8 mouse cellular contexts compared by ENCODE assay signal in genomic region chr10:80747410-80747809, GRCm38 (mm10). TPM values are rescaled to one million over a fixed set of nuclear protein-coding genes. Genes with fewer than 3 reads are reported as not detected.
DNase-seq lines count a peak whose midpoint lies in the region; ATAC-seq and TF ChIP-seq lines count a peak whose summit lies in the region.

No protein-coding gene starts in this region.

- no peak for ATAC-seq in CD4-positive, CD25-positive, alpha-beta regulatory T cell, adult 4 months
- peak; percentile 31; the same call in 1 of the 2 replicates for ATAC-seq in common myeloid progenitor, adult 5-6 weeks (replicated peaks; ENCODE audit: low read depth, poor library complexity, severe bottlenecking)
- ATAC-seq in granulocyte monocyte progenitor cell, adult 5-6 weeks (replicated peaks; ENCODE audit: poor library complexity, severe bottlenecking): peak; percentile 36
- ATAC-seq in megakaryocyte progenitor cell, adult 5-6 weeks (replicated peaks; ENCODE audit: poor library complexity): peak; percentile 56

- no peak overlapping the region for H3K4me3 ChIP-seq in small intestine, adult 2 months (ENCODE audit: low read depth, low read length)

- peak; percentile 89 for DNase-seq in CD4-positive, CD25-positive, alpha-beta regulatory T cell, adult 2 months (ENCODE audit: low read depth, low spot score)
- DNase-seq in R1 (ENCODE audit: low read depth, low spot score): peak; percentile 79
- peak; percentile 79 to 84 for DNase-seq in layer of hippocampus, postnatal 10 days (ENCODE audit: low spot score in 2 of 2)

- H3K4me1 ChIP-seq in small intestine, adult 2 months (ENCODE audit: control insufficient read depth, insufficient read depth, insufficient read length, low read length): peaks cover 7% of the 10 kb centered on the region; the same call in 1 of the 2 replicates

- TF ChIP-seq CTCF in small intestine, adult 2 months (IDR thresholded peaks at IDR 0.05; ENCODE audit: extremely low read depth, insufficient read length, insufficient replicate concordance, low read depth, low read length): peak; percentile 88; the same call in 1 of the 2 replicates

- 8% methylated on average over 3 of the region's 3 CpGs for WGBS in small intestine, adult 2 months

- no peak for TF ChIP-seq POLR2A in small intestine, adult 2 months (IDR thresholded peaks at IDR 0.05; ENCODE audit: low read depth, low read length)

- no peaks in the 10 kb centered on the region for H3K27me3 ChIP-seq in small intestine, adult 2 months (ENCODE audit: control insufficient read depth, insufficient read depth, low read length)

- no peaks in the 10 kb centered on the region for H3K36me3 ChIP-seq in small intestine, adult 2 months (ENCODE audit: control insufficient read depth, insufficient read depth, low read length)

- no peak overlapping the region for H3K27ac ChIP-seq in small intestine, adult 2 months (ENCODE audit: insufficient read depth, low read depth, low read length)

RNA-seq across cellular contexts. Expression of gene Ap3d1, which starts 5.3 kb away (rescaled TPM):
- 10 to 100 TPM; 26.7 to 29.1 TPM for polyA plus RNA-seq in CD4-positive, CD25-positive, alpha-beta regulatory T cell, adult 4 months (2017; shearing (Covaris generic))
- 33.6 and 39.4 TPM in 2 replicates for total RNA-seq in common myeloid progenitor, adult 5-6 weeks (2017)
- 43.2 and 47.8 TPM in 2 replicates for total RNA-seq in granulocyte monocyte progenitor cell, adult 5-6 weeks (2014; fragmentation: Nextera tagmentation)
- 34.5 and 42.2 TPM in 2 replicates for total RNA-seq in granulocyte monocyte progenitor cell, adult 5-6 weeks (2017)
- 100 to 1,000 TPM; 135 to 139 TPM for total RNA-seq in layer of hippocampus, postnatal 10 days (2021)
- 31.5 and 40.3 TPM in 2 replicates for total RNA-seq in megakaryocyte progenitor cell, adult 5-6 weeks (2015)
- 34.7 and 48.7 TPM in 2 replicates for total RNA-seq in megakaryocyte progenitor cell, adult 5-6 weeks (2017)
- 64.9 and 110 TPM in 2 replicates for polyA plus RNA-seq in small intestine, adult 2 months (2012; rRNA removed)

RNA-seq across cellular contexts. Expression of gene Dot1l, which starts 7.6 kb away (rescaled TPM):
- 10 to 100 TPM; 13.4 to 15.5 TPM for polyA plus RNA-seq in CD4-positive, CD25-positive, alpha-beta regulatory T cell, adult 4 months (2017; shearing (Covaris generic))
- total RNA-seq in common myeloid progenitor, adult 5-6 weeks (2017): 7.6 and 19.5 TPM in 2 replicates
- total RNA-seq in granulocyte monocyte progenitor cell, adult 5-6 weeks (2014; fragmentation: Nextera tagmentation): 41.6 and 52.6 TPM in 2 replicates
- 9.7 and 13.4 TPM in 2 replicates for total RNA-seq in granulocyte monocyte progenitor cell, adult 5-6 weeks (2017)
- total RNA-seq in layer of hippocampus, postnatal 10 days (2021): 10 to 100 TPM; 61.0 to 67.4 TPM
- total RNA-seq in megakaryocyte progenitor cell, adult 5-6 weeks (2015): 29.2 and 34.8 TPM in 2 replicates
- 9.0 and 9.7 TPM in 2 replicates for total RNA-seq in megakaryocyte progenitor cell, adult 5-6 weeks (2017)
- polyA plus RNA-seq in small intestine, adult 2 months (2012; rRNA removed): 57.6 and 83.7 TPM in 2 replicates

RNA-seq across cellular contexts. Expression of gene Izumo4, which starts 45.4 kb away (rescaled TPM):
- 100 to 1,000 TPM in 1 of 2 experiments, 10 to 100 TPM in 1; 89.2 to 116 TPM for polyA plus RNA-seq in CD4-positive, CD25-positive, alpha-beta regulatory T cell, adult 4 months (2017; shearing (Covaris generic))
- total RNA-seq in common myeloid progenitor, adult 5-6 weeks (2017): 6.4 and 10.4 TPM in 2 replicates
- total RNA-seq in granulocyte monocyte progenitor cell, adult 5-6 weeks (2014; fragmentation: Nextera tagmentation): 9.0 and 17.3 TPM in 2 replicates
- total RNA-seq in granulocyte monocyte progenitor cell, adult 5-6 weeks (2017): 7.1 and 7.8 TPM in 2 replicates
- total RNA-seq in layer of hippocampus, postnatal 10 days (2021): 10 to 100 TPM; 51.0 to 69.9 TPM
- 7.0 and 13.6 TPM in 2 replicates for total RNA-seq in megakaryocyte progenitor cell, adult 5-6 weeks (2015)
- 1.7 and 4.3 TPM in 2 replicates for total RNA-seq in megakaryocyte progenitor cell, adult 5-6 weeks (2017)
- polyA plus RNA-seq in small intestine, adult 2 months (2012; rRNA removed): 20.8 and 36.3 TPM in 2 replicates

RNA-seq across cellular contexts. Expression of gene Mob3a, which starts 45.6 kb away (rescaled TPM):
- polyA plus RNA-seq in CD4-positive, CD25-positive, alpha-beta regulatory T cell, adult 4 months (2017; shearing (Covaris generic)): 100 to 1,000 TPM; 265 to 359 TPM
- total RNA-seq in common myeloid progenitor, adult 5-6 weeks (2017): 42.9 and 49.3 TPM in 2 replicates
- 34.1 and 37.2 TPM in 2 replicates for total RNA-seq in granulocyte monocyte progenitor cell, adult 5-6 weeks (2014; fragmentation: Nextera tagmentation)
- total RNA-seq in granulocyte monocyte progenitor cell, adult 5-6 weeks (2017): 34.2 and 59.8 TPM in 2 replicates
- 10 to 100 TPM; 21.2 to 22.5 TPM for total RNA-seq in layer of hippocampus, postnatal 10 days (2021)
- 26.4 and 31.9 TPM in 2 replicates for total RNA-seq in megakaryocyte progenitor cell, adult 5-6 weeks (2015)
- total RNA-seq in megakaryocyte progenitor cell, adult 5-6 weeks (2017): 34.9 and 39.0 TPM in 2 replicates
- polyA plus RNA-seq in small intestine, adult 2 months (2012; rRNA removed): 26.5 and 40.0 TPM in 2 replicates

RNA-seq across cellular contexts. Expression of gene Sf3a2, which starts 50.6 kb away (rescaled TPM):
- 10 to 100 TPM; 12.3 to 13.2 TPM for polyA plus RNA-seq in CD4-positive, CD25-positive, alpha-beta regulatory T cell, adult 4 months (2017; shearing (Covaris generic))
- 26.6 and 46.7 TPM in 2 replicates for total RNA-seq in common myeloid progenitor, adult 5-6 weeks (2017)
- total RNA-seq in granulocyte monocyte progenitor cell, adult 5-6 weeks (2014; fragmentation: Nextera tagmentation): 88.0 and 106 TPM in 2 replicates
- 13.8 and 18.3 TPM in 2 replicates for total RNA-seq in granulocyte monocyte progenitor cell, adult 5-6 weeks (2017)
- total RNA-seq in layer of hippocampus, postnatal 10 days (2021): 10 to 100 TPM; 42.9 to 45.3 TPM
- total RNA-seq in megakaryocyte progenitor cell, adult 5-6 weeks (2015): 74.9 and 78.4 TPM in 2 replicates
- total RNA-seq in megakaryocyte progenitor cell, adult 5-6 weeks (2017): 11.5 and 19.0 TPM in 2 replicates
- polyA plus RNA-seq in small intestine, adult 2 months (2012; rRNA removed): 23.0 and 40.2 TPM in 2 replicates
